Mouse (Mus musculus) heart, embryonic 15.5 days (tissue): ENCODE results near the gene Cep131. TPM values are rescaled to one million over a fixed set of nuclear protein-coding genes. Genes with fewer than 3 reads are reported as not detected.
A peak's percentile ranks its signal among the peaks of the same experiment; 100 is the strongest.

Source experiments
- ATAC-seq: fragments of 200-750 bp; cut with Nextera tagmentation; replicated peaks from 2 replicates; pipeline ENCODE4 v1.8.0; 2017; ENCODE audit warnings: low read depth, moderate TSS enrichment; ENCODE audit not compliant: insufficient number of reproducible peaks, insufficient read depth, low FRiP score
- H3K27ac ChIP-seq: fragments of 300-500 bp; sonication (generic); 2 replicates; pipeline ENCODE4 v1.5.1; 2015; ENCODE audit warnings: mild to moderate bottlenecking, inconsistent platforms
- H3K27me3 ChIP-seq: fragments of 300-500 bp; sonication (generic); 2 replicates; pipeline ENCODE4 v1.6.1; 2015; ENCODE audit warnings: inconsistent platforms
- H3K36me3 ChIP-seq: fragments of 300-500 bp; sonication (generic); 2 replicates; pipeline ENCODE4 v1.6.1; 2015; ENCODE audit warnings: mild to moderate bottlenecking, inconsistent platforms
- H3K4me1 ChIP-seq: fragments of 300-500 bp; sonication (generic); replicated peaks from 2 replicates; pipeline ENCODE4 v1.6.1; 2015; ENCODE audit warnings: inconsistent platforms
- H3K4me2 ChIP-seq: fragments of 300-500 bp; sonication (generic); 2 replicates; pipeline ENCODE4 v1.6.1; 2015; ENCODE audit warnings: inconsistent platforms, mild to moderate bottlenecking, moderate library complexity
- H3K4me3 ChIP-seq: fragments of 300-500 bp; sonication (generic); 2 replicates; pipeline ENCODE4 v1.5.1; 2015; ENCODE audit warnings: mild to moderate bottlenecking, inconsistent platforms
- H3K9ac ChIP-seq: fragments of 300-500 bp; sonication (generic); 2 replicates; pipeline ENCODE4 v1.6.1; 2015; ENCODE audit warnings: mild to moderate bottlenecking, inconsistent platforms
- H3K9me3 ChIP-seq: fragments of 300-500 bp; sonication (generic); replicated peaks from 2 replicates; pipeline ENCODE4 v1.6.1; 2016; ENCODE audit warnings: inconsistent platforms
- whole genome bisulfite sequencing: fragments of 180-500 bp; shearing (Covaris S2); methylation state at CpG from one replicate; pipeline ENCODE4 v1.1.7; 2015; ENCODE audit warnings: mixed read lengths; 5-methylcytosine and 5-hydroxymethylcytosine counted together
- polyA plus RNA-seq: library from polyadenylated mRNA; unstranded; fragments of >200 nt; fragmentation: Nextera tagmentation; extraction: Ambion mirVana; gene quantifications from 2 replicates; pipeline ENCODE4 v1.2.1, GENCODE M21; 2015

The Cep131 gene
- polyA plus RNA-seq, 1 experiment from 2014 or later, result 9.9 TPM

DNA sequence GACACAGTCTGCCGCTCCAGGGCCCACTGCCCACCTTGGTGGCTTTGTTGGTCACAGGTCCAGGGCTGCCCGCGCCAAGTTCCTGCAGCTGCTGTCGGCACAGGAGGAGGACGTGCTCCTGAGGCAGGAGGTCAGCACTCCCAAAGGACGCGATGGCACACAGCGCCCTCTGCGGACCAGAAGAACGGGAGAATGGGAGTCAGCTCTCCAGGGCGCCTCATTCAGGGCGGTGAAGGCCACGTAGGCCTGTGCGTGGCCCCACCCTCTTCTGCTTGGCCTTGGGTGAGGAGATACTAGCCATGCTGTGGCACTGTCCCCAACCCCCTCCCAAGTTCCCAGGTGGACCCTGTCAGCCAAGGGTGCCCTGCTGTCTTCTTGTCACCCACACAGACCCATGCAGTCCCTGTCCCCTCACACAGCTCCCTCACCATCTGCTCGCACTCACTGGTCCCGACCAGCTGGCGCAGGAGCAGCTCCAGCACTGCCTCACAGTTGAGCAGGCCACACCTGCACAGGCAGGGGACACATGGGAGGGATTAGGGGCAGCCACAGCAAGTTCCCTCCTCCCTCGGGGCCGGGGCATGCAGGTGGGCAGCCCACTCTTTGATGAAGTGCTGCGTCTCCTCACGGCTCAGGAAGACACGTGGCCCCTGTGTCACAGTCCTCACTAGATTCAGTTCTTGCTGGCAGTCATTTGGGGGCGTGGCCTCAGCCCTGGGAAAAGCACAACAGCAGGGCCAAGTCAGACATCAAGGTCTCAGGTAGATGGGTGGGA is 6.4 kb upstream of the Cep131 start:
- Histone ChIP-seq H3K4me1 (peaks cover 8% of the 10 kb centered on the region), H3K4me3 (no peak overlapping the region), H3K4me2 (no peak overlapping the region), H3K9ac (no peak overlapping the region), H3K27me3 (no peaks in the 10 kb centered on the region), H3K9me3 (no peaks in the 10 kb centered on the region), H3K36me3 (peaks cover 53% of the 10 kb centered on the region; the same call in 1 of the 2 replicates), H3K27ac (no peak overlapping the region)
- ATAC-seq, result peak; percentile 41
- 73% methylated on average over 23 of the region's 23 CpGs for WGBS

DNA sequence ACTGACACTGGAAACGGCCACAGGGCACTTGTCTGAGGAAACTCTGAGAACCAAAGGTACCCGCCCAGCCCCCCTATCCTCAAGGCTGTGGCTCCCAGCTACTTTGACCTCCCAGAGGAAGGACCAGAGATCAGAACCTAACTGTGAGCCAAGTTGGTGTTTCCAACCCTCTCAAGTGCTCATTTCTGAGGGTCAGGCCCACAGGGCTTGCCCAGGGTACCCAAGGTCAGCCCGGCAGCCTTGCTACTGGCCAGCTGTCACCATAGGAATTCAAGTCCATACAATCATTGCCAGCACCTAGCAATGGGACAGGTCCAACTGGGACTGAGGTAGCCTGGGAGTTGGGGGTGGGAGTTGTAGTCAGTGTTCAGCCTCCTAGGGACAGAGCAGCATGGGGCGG is 4.0 kb upstream of the Cep131 start:
- Histone ChIP-seq H3K4me2 (no peak overlapping the region), H3K27ac (no peak overlapping the region), H3K4me3 (no peak overlapping the region), H3K27me3 (no peaks in the 10 kb centered on the region), H3K4me1 (peaks cover 8% of the 10 kb centered on the region), H3K36me3 (peaks cover 48% of the 10 kb centered on the region; the same call in 1 of the 2 replicates), H3K9ac (no peak overlapping the region), H3K9me3 (no peaks in the 10 kb centered on the region)
- ATAC-seq, result no peak
- WGBS, result 86% methylated on average over 4 of the region's 4 CpGs

GRCm38 (mm10) chr11:120085891-120086627 is 568 bp downstream of the Cep131 start:
- Histone ChIP-seq H3K4me2 (peak overlapping the region; percentile 88), H3K36me3 (peaks cover 5% of the 10 kb centered on the region; the same call in 1 of the 2 replicates), H3K4me3 (peak overlapping the region; percentile 90), H3K9me3 (no peaks in the 10 kb centered on the region), H3K4me1 (peaks cover 19% of the 10 kb centered on the region), H3K9ac (peak overlapping the region; percentile 92), H3K27me3 (no peaks in the 10 kb centered on the region), H3K27ac (peak overlapping the region; percentile 66)
- under 1% methylated on average over 25 of the region's 25 CpGs for WGBS
- ATAC-seq, result peak; percentile 24

DNA sequence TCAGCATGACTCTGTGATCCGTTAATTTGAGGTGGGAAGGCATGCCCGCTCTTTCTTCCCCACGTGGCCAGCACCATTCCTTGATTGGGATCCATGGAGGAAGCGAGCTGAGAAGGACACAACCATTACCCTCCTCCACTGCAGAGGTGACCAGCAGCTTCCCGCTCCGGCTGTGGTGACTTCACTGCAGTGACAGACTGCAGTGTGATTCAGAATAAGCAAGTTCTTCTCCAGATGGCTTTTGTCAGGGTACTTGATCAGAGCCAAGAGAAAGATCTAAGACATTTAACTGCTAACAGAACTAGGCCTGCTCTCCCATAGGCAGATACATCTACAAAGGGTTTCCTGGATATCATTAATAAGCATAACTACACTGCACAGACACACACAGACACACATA is 6.3 kb downstream of the Cep131 start:
- 86% methylated on average over 6 of the region's 6 CpGs for WGBS
- no peak overlapping the region for H3K9ac ChIP-seq

GRCm38 (mm10) chr11:120076191-120076590 is 10.4 kb downstream of the Cep131 start:
- Histone ChIP-seq H3K27ac (no peak overlapping the region), H3K4me2 (no peak overlapping the region), H3K4me3 (no peak overlapping the region), H3K4me1 (no peaks in the 10 kb centered on the region), H3K9ac (no peak overlapping the region), H3K27me3 (no peaks in the 10 kb centered on the region), H3K36me3 (peaks cover 46% of the 10 kb centered on the region), H3K9me3 (no peaks in the 10 kb centered on the region)
- no peak for ATAC-seq
- 72% methylated on average over 3 of the region's 3 CpGs for WGBS

More for the DNA sequence above, 6.3 kb downstream of the Cep131 start:
- H3K27ac ChIP-seq, result no peak overlapping the region
- peaks cover 8% of the 10 kb centered on the region for H3K4me1 ChIP-seq
- no peak for ATAC-seq
- H3K4me2 ChIP-seq, result no peak overlapping the region
- H3K9me3 ChIP-seq, result no peaks in the 10 kb centered on the region
- H3K36me3 ChIP-seq, result peaks cover 30% of the 10 kb centered on the region
- no peak overlapping the region for H3K4me3 ChIP-seq
- H3K27me3 ChIP-seq, result no peaks in the 10 kb centered on the region

- Histone ChIP-seq H3K36me3 (peaks cover 49% of the 10 kb centered on the region), H3K27ac (no peak overlapping the region), H3K9me3 (no peaks in the 10 kb centered on the region), H3K27me3 (no peaks in the 10 kb centered on the region), H3K9ac (no peak overlapping the region), H3K4me1 (no peaks in the 10 kb centered on the region), H3K4me3 (no peak overlapping the region), H3K4me2 (no peak overlapping the region)
- WGBS, result 91% methylated on average over 9 of the region's 9 CpGs
- no peak for ATAC-seq
These were observed 13.5 kb downstream of the Cep131 start for GRCm38 (mm10) chr11:120072986-120073647.

DNA sequence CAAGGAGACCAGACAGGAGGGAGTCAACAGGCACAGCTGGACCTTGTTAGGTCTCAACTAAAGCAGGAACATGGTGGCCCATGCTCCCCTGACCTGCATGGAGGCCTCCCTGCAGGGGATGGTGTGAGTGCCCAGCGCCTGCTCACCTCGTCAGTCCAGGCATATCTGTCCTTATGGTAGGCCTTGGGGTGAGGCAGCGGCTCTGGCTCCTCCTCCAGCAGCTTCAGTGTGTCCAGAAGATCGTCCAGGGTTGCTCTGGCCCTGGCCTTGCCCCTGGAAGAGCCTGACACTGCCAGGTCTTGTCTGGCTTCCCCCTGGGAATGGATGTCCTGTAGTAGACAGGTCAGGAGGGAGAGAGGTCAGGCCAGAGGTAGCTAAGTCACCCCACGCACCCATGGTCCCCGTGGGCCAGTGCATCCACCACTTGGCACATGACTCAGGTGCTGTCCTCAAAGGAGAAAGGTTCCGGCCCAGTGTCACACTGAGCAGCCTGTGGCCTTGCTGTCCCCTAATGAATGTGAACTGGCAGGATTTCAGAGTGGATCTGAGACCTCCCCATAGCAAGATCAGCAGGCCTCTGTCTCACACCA is 14.8 kb downstream of the Cep131 start:
- Histone ChIP-seq H3K27me3 (no peaks in the 10 kb centered on the region), H3K9me3 (no peaks in the 10 kb centered on the region), H3K4me2 (no peak overlapping the region), H3K36me3 (peaks cover 49% of the 10 kb centered on the region), H3K4me3 (no peak overlapping the region), H3K9ac (no peak overlapping the region), H3K27ac (no peak overlapping the region), H3K4me1 (no peaks in the 10 kb centered on the region)
- WGBS, result 79% methylated on average over 7 of the region's 7 CpGs
- ATAC-seq, result no peak

DNA sequence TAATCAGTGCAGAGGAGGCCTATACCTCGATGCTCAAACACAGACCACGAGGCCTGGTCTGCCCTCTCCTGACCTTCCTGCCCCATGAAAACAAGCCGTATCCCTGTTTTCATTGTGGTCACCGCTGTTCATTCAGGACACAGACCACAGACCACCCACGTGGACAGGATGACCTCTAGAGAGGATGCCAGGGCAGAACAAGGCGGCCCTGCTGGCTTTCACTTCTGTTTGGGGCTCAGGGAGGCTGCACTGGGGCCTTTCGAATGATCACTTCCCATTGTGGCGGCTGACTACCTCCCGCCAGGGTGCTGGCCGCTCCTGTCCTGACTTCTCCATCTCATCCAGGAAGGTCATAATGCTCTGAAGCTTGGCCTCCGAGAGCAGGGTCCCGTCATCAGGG is 15.6 kb downstream of the Cep131 start:
- Histone ChIP-seq H3K27me3 (no peaks in the 10 kb centered on the region), H3K9me3 (no peaks in the 10 kb centered on the region), H3K9ac (no peak overlapping the region), H3K4me3 (no peak overlapping the region), H3K27ac (no peak overlapping the region), H3K4me1 (peaks cover 2% of the 10 kb centered on the region; the same call in 1 of the 2 replicates), H3K4me2 (no peak overlapping the region), H3K36me3 (peaks cover 43% of the 10 kb centered on the region)
- ATAC-seq, result no peak
- WGBS, result 74% methylated on average over 12 of the region's 12 CpGs

GRCm38 (mm10) chr11:120070286-120070930 is 16.2 kb downstream of the Cep131 start:
- Histone ChIP-seq H3K4me3 (no peak overlapping the region), H3K4me1 (peaks cover 9% of the 10 kb centered on the region; the same call in 1 of the 2 replicates), H3K4me2 (no peak overlapping the region), H3K36me3 (peaks cover 36% of the 10 kb centered on the region), H3K27ac (no peak overlapping the region), H3K27me3 (no peaks in the 10 kb centered on the region), H3K9me3 (no peaks in the 10 kb centered on the region), H3K9ac (no peak overlapping the region)
- ATAC-seq, result no peak
- WGBS, result 91% methylated on average over 27 of the region's 27 CpGs

- no peaks in the 10 kb centered on the region; the same call in 1 of the 2 replicates for H3K27me3 ChIP-seq
- H3K9ac ChIP-seq, result no peak overlapping the region
- no peak overlapping the region for H3K4me2 ChIP-seq
- H3K4me1 ChIP-seq, result peaks cover 10% of the 10 kb centered on the region; the same call in 1 of the 2 replicates
- WGBS, result 40% methylated on average over 11 of the region's 11 CpGs
- H3K36me3 ChIP-seq, result peaks cover 35% of the 10 kb centered on the region
- no peak overlapping the region for H3K4me3 ChIP-seq
- no peak for ATAC-seq
- no peaks in the 10 kb centered on the region for H3K9me3 ChIP-seq
- no peak overlapping the region for H3K27ac ChIP-seq
These were observed 17.4 kb downstream of the Cep131 start for GRCm38 (mm10) chr11:120069261-120069660.
